Mouse (Mus musculus) lung, embryonic 14.5 days (tissue): Measurements from ENCODE around the gene Zc3h4. TPM values are rescaled to one million over a fixed set of nuclear protein-coding genes. Genes with fewer than 3 reads are reported as not detected.

Source experiments
- ATAC-seq: fragments of 200-750 bp; cut with Nextera tagmentation; 2 replicates; pipeline ENCODE4 v1.8.0; 2017; ENCODE audit warnings: mild to moderate bottlenecking, moderate TSS enrichment, moderate library complexity; ENCODE audit not compliant: insufficient read depth
- DNase-seq: peaks from one replicate; pipeline ENCODE4 v3.0.0-alpha.2; 2015
- H3K27ac ChIP-seq: fragments of 300-500 bp; sonication (generic); 2 replicates; pipeline ENCODE4 v1.5.1; 2014; ENCODE audit warnings: low read depth, mild to moderate bottlenecking, moderate library complexity
- H3K27me3 ChIP-seq: fragments of 300-500 bp; sonication (generic); 2 replicates; pipeline ENCODE4 v1.6.1; 2014; ENCODE audit warnings: low read length, control low read depth; ENCODE audit not compliant: insufficient read depth
- H3K36me3 ChIP-seq: fragments of 300-500 bp; sonication (generic); 2 replicates; pipeline ENCODE4 v1.6.1; 2014; ENCODE audit warnings: control low read depth; ENCODE audit not compliant: insufficient read depth
- H3K4me1 ChIP-seq: fragments of 300-500 bp; sonication (generic); 2 replicates; pipeline ENCODE4 v1.6.1; 2014; ENCODE audit warnings: antibody characterized with exemption, control low read depth; ENCODE audit not compliant: insufficient read depth
- H3K4me2 ChIP-seq: fragments of 300-500 bp; sonication (generic); 2 replicates; pipeline ENCODE4 v1.6.1; 2014; ENCODE audit warnings: mild to moderate bottlenecking
- H3K4me3 ChIP-seq: fragments of 300-500 bp; sonication (generic); 2 replicates; pipeline ENCODE4 v1.5.1; 2014; ENCODE audit warnings: low read depth, low read length
- H3K9ac ChIP-seq: fragments of 300-500 bp; sonication (generic); 2 replicates; pipeline ENCODE4 v1.6.1; 2014
- H3K9me3 ChIP-seq: fragments of 300-500 bp; sonication (generic); 2 replicates; pipeline ENCODE4 v1.6.1; 2016; ENCODE audit warnings: low read depth, low read length, control low read depth
- CTCF ChIP-seq: IDR thresholded peaks from 2 replicates; pipeline ENCODE4 v1.5.1; 2016; ENCODE audit warnings: antibody characterized with exemption, low read depth
- WGBS: fragments of 180-500 bp; shearing (Covaris S2); extraction: QIAGEN DNeasy Blood & Tissue Kit; methylation state at CpG from one replicate; pipeline ENCODE4 v1.1.7; 2014; 5-methylcytosine and 5-hydroxymethylcytosine counted together
- polyA plus RNA-seq: library from polyadenylated mRNA; unstranded; fragments of >200 nt; fragmentation: Nextera tagmentation; extraction: Ambion mirVana; gene quantifications from 2 replicates; pipeline ENCODE4 v1.2.1, GENCODE M21; 2014

Gene Zc3h4
- polyA plus RNA-seq, 1 experiment from 2014 or later: 19.0 TPM

GRCm38 (mm10) chr7:16420493-16421118, 19.9 kb downstream of the Zc3h4 start:
- ATAC-seq (no peak), DNase-seq (no peak)
- Histone ChIP-seq H3K27ac (no peak overlapping the region), H3K4me3 (no peak overlapping the region), H3K9me3 (no peaks in the 10 kb centered on the region), H3K36me3 (peaks cover 97% of the 10 kb centered on the region), H3K4me1 (no peaks in the 10 kb centered on the region), H3K27me3 (no peaks in the 10 kb centered on the region), H3K4me2 (no peak overlapping the region), H3K9ac (no peak overlapping the region)
- no peak for TF ChIP-seq CTCF
- WGBS: 90% methylated on average over 8 of the region's 8 CpGs

GRCm38 (mm10) chr7:16422222-16422856, 21.6 kb downstream of the Zc3h4 start:
- 82% methylated on average over 18 of the region's 18 CpGs for WGBS

GRCm38 (mm10) chr7:16423731-16424130, 23.0 kb downstream of the Zc3h4 start:
- H3K4me3 ChIP-seq: no peak overlapping the region
- WGBS: 83% methylated on average over 9 of the region's 9 CpGs
- H3K27ac ChIP-seq: no peak overlapping the region
- H3K9ac ChIP-seq: no peak overlapping the region
- H3K9me3 ChIP-seq: no peaks in the 10 kb centered on the region
- H3K36me3 ChIP-seq: peaks cover 96% of the 10 kb centered on the region
- H3K4me1 ChIP-seq: no peaks in the 10 kb centered on the region
- DNase-seq: no peak
- no peaks in the 10 kb centered on the region for H3K27me3 ChIP-seq
- no peak for TF ChIP-seq CTCF
- no peak for ATAC-seq
- no peak overlapping the region for H3K4me2 ChIP-seq

More at GRCm38 (mm10) chr7:16422222-16422856, 21.6 kb downstream of the Zc3h4 start:
- H3K4me3 ChIP-seq: no peak overlapping the region
- H3K9me3 ChIP-seq: no peaks in the 10 kb centered on the region
- no peaks in the 10 kb centered on the region for H3K4me1 ChIP-seq
- peaks cover 97% of the 10 kb centered on the region for H3K36me3 ChIP-seq
- no peak overlapping the region for H3K9ac ChIP-seq
- DNase-seq (no peak), ATAC-seq (no peak)
- TF ChIP-seq CTCF: no peak
- no peaks in the 10 kb centered on the region for H3K27me3 ChIP-seq
- H3K4me2 ChIP-seq: no peak overlapping the region
- no peak overlapping the region for H3K27ac ChIP-seq

DNA sequence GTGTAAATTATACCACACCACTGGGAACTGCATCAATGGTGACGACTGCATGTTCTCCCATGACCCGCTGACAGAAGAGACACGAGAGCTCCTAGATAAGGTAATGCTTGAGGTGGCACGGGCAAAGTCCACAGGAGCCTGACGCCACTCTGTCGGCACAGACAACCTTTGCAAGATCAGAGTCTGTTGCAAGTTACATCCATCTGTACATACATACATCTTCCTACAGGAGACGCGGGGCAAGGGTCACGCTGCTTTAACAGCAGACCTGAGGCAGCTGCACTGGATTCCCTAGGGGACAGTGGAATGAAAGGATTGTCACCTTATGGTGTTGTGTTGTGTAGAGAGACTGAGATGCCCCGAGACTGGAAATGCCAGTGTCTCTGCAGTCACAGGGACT, 25.0 kb downstream of the Zc3h4 start:
- H3K4me1 ChIP-seq: no peaks in the 10 kb centered on the region
- H3K36me3 ChIP-seq: peaks cover 96% of the 10 kb centered on the region
- no peak overlapping the region for H3K4me2 ChIP-seq
- 88% methylated on average over 10 of the region's 10 CpGs for WGBS
- no peak overlapping the region for H3K4me3 ChIP-seq
- H3K27ac ChIP-seq: no peak overlapping the region
- ATAC-seq: peak; percentile 2; the same call in 1 of the 2 replicates
- no peak for TF ChIP-seq CTCF
- no peak overlapping the region for H3K9ac ChIP-seq
- no peaks in the 10 kb centered on the region for H3K9me3 ChIP-seq
- DNase-seq: no peak
- H3K27me3 ChIP-seq: no peaks in the 10 kb centered on the region

DNA sequence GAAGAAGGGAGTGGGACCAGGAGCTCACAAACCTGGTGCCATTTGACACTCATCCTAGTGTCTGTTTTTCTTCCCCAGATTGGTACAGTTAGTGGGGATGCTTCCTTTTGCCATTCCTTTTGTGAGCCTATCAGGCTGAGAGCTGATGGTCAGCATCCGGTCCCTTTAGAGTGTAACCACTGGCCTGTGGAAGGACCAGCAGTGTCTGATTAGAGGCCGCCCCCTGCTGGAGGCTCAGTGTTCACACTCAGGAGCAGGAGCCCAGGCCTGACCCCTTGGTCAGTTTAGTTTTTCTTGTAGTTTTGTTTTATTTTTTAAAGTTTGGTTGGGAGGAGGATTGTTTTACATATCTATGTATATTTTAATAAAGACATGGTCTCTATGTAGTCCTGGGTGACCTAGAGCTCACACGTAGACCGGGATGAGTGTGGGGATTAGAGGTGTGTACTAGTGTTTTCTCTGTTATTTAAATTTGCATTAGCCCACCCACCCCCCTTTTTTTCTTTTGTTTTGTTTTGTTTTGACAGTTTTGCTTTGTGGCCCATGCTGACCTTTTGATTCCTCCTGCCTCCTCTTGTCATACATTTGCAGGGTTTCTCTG, 25.5 kb downstream of the Zc3h4 start:
- no peak overlapping the region for H3K4me3 ChIP-seq
- 58% methylated on average over 4 of the region's 4 CpGs for WGBS
- no peaks in the 10 kb centered on the region for H3K9me3 ChIP-seq
- no peak overlapping the region for H3K9ac ChIP-seq
- H3K27me3 ChIP-seq: no peaks in the 10 kb centered on the region
- H3K4me2 ChIP-seq: no peak overlapping the region
- ATAC-seq: peak; percentile 86
- peaks cover 96% of the 10 kb centered on the region for H3K36me3 ChIP-seq
- peak; percentile 90 for DNase-seq
- no peak overlapping the region for H3K27ac ChIP-seq
- no peaks in the 10 kb centered on the region for H3K4me1 ChIP-seq
- TF ChIP-seq CTCF: peak; percentile 87

DNA sequence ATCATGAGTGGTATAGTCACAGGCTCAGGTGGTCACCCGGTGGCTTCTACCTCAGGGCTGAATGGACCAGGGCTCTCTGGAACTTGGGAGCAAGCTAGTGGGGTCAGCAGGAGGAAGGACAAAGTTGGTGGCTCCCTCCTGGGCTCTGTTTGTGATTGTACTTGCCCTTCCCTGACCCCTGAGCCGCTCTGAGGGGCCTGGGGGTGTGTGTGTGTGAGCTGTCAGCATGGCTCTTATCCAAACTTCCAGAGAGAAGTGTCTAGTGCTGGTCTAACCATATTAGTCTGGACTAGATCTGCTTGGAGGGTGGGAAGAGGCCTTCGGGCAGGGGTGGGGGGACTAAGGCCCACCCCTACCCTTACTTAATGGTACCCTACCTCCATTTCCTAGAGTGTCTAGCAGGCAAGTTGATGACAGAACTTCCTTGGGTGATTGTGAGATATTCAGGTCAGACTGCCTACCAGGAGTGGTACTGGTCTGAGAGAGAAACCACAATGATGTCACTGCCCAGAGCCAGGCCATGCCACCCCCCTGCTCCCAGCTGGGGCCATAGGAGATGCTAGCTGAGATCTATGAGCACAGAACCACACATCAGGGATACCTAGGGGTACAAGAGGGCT, 32.8 kb downstream of the Zc3h4 start:
- WGBS: 65% methylated on average over 3 of the region's 3 CpGs
- TF ChIP-seq CTCF: no peak
- peaks cover 85% of the 10 kb centered on the region for H3K36me3 ChIP-seq
- DNase-seq (no peak), ATAC-seq (no peak)
- no peak overlapping the region for H3K4me2 ChIP-seq
- no peak overlapping the region for H3K9ac ChIP-seq
- no peaks in the 10 kb centered on the region for H3K9me3 ChIP-seq
- H3K27ac ChIP-seq: no peak overlapping the region
- H3K27me3 ChIP-seq: no peaks in the 10 kb centered on the region
- H3K4me1 ChIP-seq: no peaks in the 10 kb centered on the region
- H3K4me3 ChIP-seq: no peak overlapping the region

DNA sequence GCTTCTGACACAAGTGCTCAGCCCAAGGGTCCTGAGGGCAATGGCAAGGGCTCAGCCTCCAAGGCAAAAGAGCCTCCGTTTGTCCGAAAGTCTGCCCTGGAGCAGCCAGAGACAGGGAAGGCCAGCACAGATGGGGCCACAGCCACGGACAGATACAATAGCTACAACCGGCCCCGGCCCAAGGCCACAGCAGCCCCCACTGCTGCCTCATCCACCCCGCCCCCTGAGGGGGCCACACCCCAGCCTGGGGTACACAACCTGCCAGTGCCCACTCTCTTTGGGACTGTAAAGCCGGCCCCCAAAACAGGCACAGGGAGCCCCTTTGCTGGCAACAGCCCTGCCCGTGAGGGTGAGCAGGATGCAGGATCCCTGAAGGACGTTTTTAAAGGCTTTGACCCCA, 34.4 kb downstream of the Zc3h4 start:
- Histone ChIP-seq H3K4me2 (no peak overlapping the region), H3K9ac (no peak overlapping the region), H3K27me3 (no peaks in the 10 kb centered on the region), H3K27ac (no peak overlapping the region), H3K4me1 (no peaks in the 10 kb centered on the region), H3K9me3 (no peaks in the 10 kb centered on the region), H3K4me3 (no peak overlapping the region), H3K36me3 (peaks cover 69% of the 10 kb centered on the region)
- no peak for TF ChIP-seq CTCF
- DNase-seq (no peak), ATAC-seq (no peak)
- 81% methylated on average over 9 of the region's 9 CpGs for WGBS
